Mouse (Mus musculus) intestine, embryonic 15.5 days (tissue): ENCODE measurements at regions not wholly inside any gene's neighbourhood (a gene's known extent, or its start where the extent isn't known, plus 50 kb on each side); places are given as distances from the start of the nearest gene placed in this dataset.

Source experiments
- ATAC-seq: fragments of 200-750 bp; cut with Nextera tagmentation; 2 replicates; pipeline ENCODE4 v1.8.0; 2017; ENCODE audit warnings: moderate TSS enrichment, moderate library complexity
- H3K27ac ChIP-seq: fragments of 300-500 bp; sonication (generic); 2 replicates; pipeline ENCODE4 v1.5.1; 2015; ENCODE audit warnings: mild to moderate bottlenecking, inconsistent platforms
- H3K27me3 ChIP-seq: fragments of 300-500 bp; sonication (generic); replicated peaks from 2 replicates; pipeline ENCODE4 v1.6.1; 2015; ENCODE audit warnings: inconsistent platforms
- H3K36me3 ChIP-seq: fragments of 300-500 bp; sonication (generic); 2 replicates; pipeline ENCODE4 v1.6.1; 2015; ENCODE audit warnings: inconsistent platforms
- H3K4me1 ChIP-seq: fragments of 300-500 bp; sonication (generic); replicated peaks from 2 replicates; pipeline ENCODE4 v1.6.1; 2015; ENCODE audit warnings: inconsistent platforms
- H3K4me2 ChIP-seq: fragments of 300-500 bp; sonication (generic); replicated peaks from 2 replicates; pipeline ENCODE4 v1.6.1; 2015; ENCODE audit warnings: mild to moderate bottlenecking, inconsistent platforms
- H3K4me3 ChIP-seq: fragments of 300-500 bp; sonication (generic); replicated peaks from 2 replicates; pipeline ENCODE4 v1.5.1; 2015; ENCODE audit warnings: inconsistent platforms
- H3K9ac ChIP-seq: fragments of 300-500 bp; sonication (generic); 2 replicates; pipeline ENCODE4 v1.6.1; 2015; ENCODE audit warnings: inconsistent platforms
- H3K9me3 ChIP-seq: fragments of 300-500 bp; sonication (generic); 2 replicates; pipeline ENCODE4 v1.6.1; 2016; ENCODE audit warnings: inconsistent platforms
- WGBS: fragments of 180-500 bp; shearing (Covaris S2); methylation state at CpG from one replicate; pipeline ENCODE4 v1.1.7; 2015; 5-methylcytosine and 5-hydroxymethylcytosine counted together

GRCm38 (mm10) chr15:74418635-74419034, 217.5 kb downstream of the Mroh4 start:
- H3K27ac ChIP-seq, result no peak overlapping the region
- no peak overlapping the region for H3K4me2 ChIP-seq
- H3K4me3 ChIP-seq, result no peak overlapping the region
- 84% methylated on average over 7 of the region's 7 CpGs for WGBS
- H3K36me3 ChIP-seq, result no peaks in the 10 kb centered on the region
- H3K4me1 ChIP-seq, result no peaks in the 10 kb centered on the region
- ATAC-seq, result no peak
- H3K9ac ChIP-seq, result no peak overlapping the region
- H3K9me3 ChIP-seq, result no peaks in the 10 kb centered on the region
- H3K27me3 ChIP-seq, result no peaks in the 10 kb centered on the region

- no peak overlapping the region for H3K9ac ChIP-seq
- H3K4me1 ChIP-seq, result no peaks in the 10 kb centered on the region; the same call in 1 of the 2 replicates
- H3K4me3 ChIP-seq, result no peak overlapping the region
- no peaks in the 10 kb centered on the region for H3K9me3 ChIP-seq
- 54% methylated on average over 10 of the region's 10 CpGs for WGBS
- no peak overlapping the region for H3K4me2 ChIP-seq
- no peaks in the 10 kb centered on the region for H3K27me3 ChIP-seq
- no peak for ATAC-seq
- no peaks in the 10 kb centered on the region for H3K36me3 ChIP-seq
- H3K27ac ChIP-seq, result no peak overlapping the region
Measured at GRCm38 (mm10) chr15:74413217-74413616, 222.9 kb downstream of the Mroh4 start.

GRCm38 (mm10) chr15:74412261-74412660, 223.9 kb downstream of the Mroh4 start:
- Histone ChIP-seq H3K4me2 (no peak overlapping the region), H3K36me3 (no peaks in the 10 kb centered on the region), H3K27me3 (no peaks in the 10 kb centered on the region), H3K9me3 (no peaks in the 10 kb centered on the region), H3K4me3 (no peak overlapping the region), H3K27ac (no peak overlapping the region), H3K4me1 (no peaks in the 10 kb centered on the region; the same call in 1 of the 2 replicates), H3K9ac (no peak overlapping the region)
- ATAC-seq, result no peak
- WGBS, result 82% methylated on average over 3 of the region's 3 CpGs

- no peaks in the 10 kb centered on the region; the same call in 1 of the 2 replicates for H3K4me1 ChIP-seq
- no peaks in the 10 kb centered on the region for H3K9me3 ChIP-seq
- H3K27me3 ChIP-seq, result no peaks in the 10 kb centered on the region
- H3K27ac ChIP-seq, result no peak overlapping the region
- 70% methylated on average over 3 of the region's 3 CpGs for WGBS
- H3K9ac ChIP-seq, result no peak overlapping the region
- no peaks in the 10 kb centered on the region for H3K36me3 ChIP-seq
- H3K4me3 ChIP-seq, result no peak overlapping the region
- H3K4me2 ChIP-seq, result no peak overlapping the region
- ATAC-seq, result no peak
Measured at GRCm38 (mm10) chr15:74411097-74411496, 225.1 kb downstream of the Mroh4 start.

- Histone ChIP-seq H3K9ac (no peak overlapping the region), H3K27me3 (no peaks in the 10 kb centered on the region), H3K27ac (no peak overlapping the region), H3K4me2 (no peak overlapping the region), H3K9me3 (no peaks in the 10 kb centered on the region), H3K36me3 (no peaks in the 10 kb centered on the region), H3K4me1 (no peaks in the 10 kb centered on the region), H3K4me3 (no peak overlapping the region)
- 60% methylated on average over 6 of the region's 6 CpGs for WGBS
- ATAC-seq, result no peak
Measured at GRCm38 (mm10) chr15:74404866-74405265, 231.3 kb downstream of the Mroh4 start.

GRCm38 (mm10) chr15:74401275-74401674, 234.9 kb downstream of the Mroh4 start:
- H3K4me3 ChIP-seq, result no peak overlapping the region
- H3K27ac ChIP-seq, result no peak overlapping the region
- no peaks in the 10 kb centered on the region for H3K27me3 ChIP-seq
- no peak overlapping the region for H3K4me2 ChIP-seq
- no peaks in the 10 kb centered on the region for H3K4me1 ChIP-seq
- no peaks in the 10 kb centered on the region for H3K36me3 ChIP-seq
- no peaks in the 10 kb centered on the region for H3K9me3 ChIP-seq
- WGBS, result 71% methylated on average over 7 of the region's 7 CpGs
- ATAC-seq, result no peak
- H3K9ac ChIP-seq, result no peak overlapping the region

GRCm38 (mm10) chr15:74396029-74396428, 240.1 kb downstream of the Mroh4 start:
- Histone ChIP-seq H3K27me3 (no peaks in the 10 kb centered on the region), H3K27ac (no peak overlapping the region), H3K4me3 (no peak overlapping the region), H3K4me1 (no peaks in the 10 kb centered on the region), H3K36me3 (no peaks in the 10 kb centered on the region), H3K9me3 (no peaks in the 10 kb centered on the region), H3K4me2 (no peak overlapping the region), H3K9ac (no peak overlapping the region)
- ATAC-seq, result no peak
- WGBS, result 86% methylated on average over 8 of the region's 8 CpGs

- 13% methylated on average over 3 of the region's 3 CpGs for WGBS
- ATAC-seq, result no peak
Measured at GRCm38 (mm10) chr15:74387533-74387932, 248.6 kb downstream of the Mroh4 start.

GRCm38 (mm10) chr15:74382556-74382955, 253.6 kb downstream of the Mroh4 start:
- H3K4me3 ChIP-seq, result no peak overlapping the region
- H3K4me2 ChIP-seq, result no peak overlapping the region
- ATAC-seq, result no peak
- H3K27ac ChIP-seq, result no peak overlapping the region
- H3K9me3 ChIP-seq, result no peaks in the 10 kb centered on the region
- 61% methylated on average over 4 of the region's 4 CpGs for WGBS
- no peaks in the 10 kb centered on the region for H3K36me3 ChIP-seq
- no peaks in the 10 kb centered on the region for H3K27me3 ChIP-seq
- H3K9ac ChIP-seq, result no peak overlapping the region
- H3K4me1 ChIP-seq, result no peaks in the 10 kb centered on the region

More at GRCm38 (mm10) chr15:74387533-74387932, 248.6 kb downstream of the Mroh4 start:
- Histone ChIP-seq H3K9ac (no peak overlapping the region), H3K4me1 (no peaks in the 10 kb centered on the region), H3K27me3 (no peaks in the 10 kb centered on the region), H3K27ac (no peak overlapping the region), H3K4me3 (no peak overlapping the region), H3K36me3 (no peaks in the 10 kb centered on the region), H3K9me3 (no peaks in the 10 kb centered on the region), H3K4me2 (no peak overlapping the region)

- no peak for ATAC-seq
- WGBS, result 76% methylated on average over 6 of the region's 6 CpGs
- Histone ChIP-seq H3K4me1 (no peaks in the 10 kb centered on the region), H3K27me3 (no peaks in the 10 kb centered on the region), H3K4me3 (no peak overlapping the region), H3K9ac (no peak overlapping the region), H3K36me3 (no peaks in the 10 kb centered on the region), H3K4me2 (no peak overlapping the region), H3K9me3 (no peaks in the 10 kb centered on the region), H3K27ac (no peak overlapping the region)
Measured at GRCm38 (mm10) chr15:74379366-74379765, 256.8 kb downstream of the Mroh4 start.

GRCm38 (mm10) chr15:74369461-74369860, 266.7 kb downstream of the Mroh4 start:
- no peaks in the 10 kb centered on the region for H3K27me3 ChIP-seq
- WGBS, result 83% methylated on average over 3 of the region's 3 CpGs
- H3K27ac ChIP-seq, result no peak overlapping the region
- ATAC-seq, result no peak
- H3K9ac ChIP-seq, result no peak overlapping the region
- no peak overlapping the region for H3K4me3 ChIP-seq
- no peaks in the 10 kb centered on the region for H3K9me3 ChIP-seq
- H3K36me3 ChIP-seq, result no peaks in the 10 kb centered on the region
- H3K4me1 ChIP-seq, result no peaks in the 10 kb centered on the region
- no peak overlapping the region for H3K4me2 ChIP-seq

- Histone ChIP-seq H3K27ac (no peak overlapping the region), H3K4me1 (no peaks in the 10 kb centered on the region), H3K36me3 (no peaks in the 10 kb centered on the region), H3K9ac (no peak overlapping the region), H3K27me3 (no peaks in the 10 kb centered on the region), H3K4me2 (no peak overlapping the region), H3K9me3 (no peaks in the 10 kb centered on the region), H3K4me3 (no peak overlapping the region)
- WGBS, result 24% methylated on average over 4 of the region's 4 CpGs
- no peak for ATAC-seq
Measured at GRCm38 (mm10) chr15:74347911-74348310, 288.2 kb downstream of the Mroh4 start.

- Histone ChIP-seq H3K4me3 (no peak overlapping the region), H3K36me3 (no peaks in the 10 kb centered on the region), H3K4me1 (no peaks in the 10 kb centered on the region), H3K9ac (no peak overlapping the region), H3K4me2 (no peak overlapping the region), H3K27ac (no peak overlapping the region), H3K9me3 (no peaks in the 10 kb centered on the region), H3K27me3 (no peaks in the 10 kb centered on the region)
- ATAC-seq, result no peak
- WGBS, result 70% methylated on average over 6 of the region's 6 CpGs
Measured at GRCm38 (mm10) chr15:74343591-74343990, 292.6 kb downstream of the Mroh4 start.
